Mouse (Mus musculus) thymus, postnatal 10 days (tissue): ENCODE results near the gene Ctse.

Experiments used
- DNase-seq, 2 experiments: peaks; one replicate each; pipeline ENCODE4 v3.0.0; 2021; ENCODE audit warnings: low spot score in 2 of 2

Ctse gene

GRCm38 (mm10) chr1:131652670-131653443 lies 14.8 kb downstream of the Ctse start:
- no peak for DNase-seq

- no peak for DNase-seq
Observed at GRCm38 (mm10) chr1:131655601-131656000, 17.5 kb downstream of the Ctse start.

- peak; percentile 85 to 94 for DNase-seq
Observed at GRCm38 (mm10) chr1:131657945-131658354, 19.8 kb downstream of the Ctse start.

GRCm38 (mm10) chr1:131659512-131660085 lies 21.5 kb downstream of the Ctse start:
- no peak for DNase-seq

DNA sequence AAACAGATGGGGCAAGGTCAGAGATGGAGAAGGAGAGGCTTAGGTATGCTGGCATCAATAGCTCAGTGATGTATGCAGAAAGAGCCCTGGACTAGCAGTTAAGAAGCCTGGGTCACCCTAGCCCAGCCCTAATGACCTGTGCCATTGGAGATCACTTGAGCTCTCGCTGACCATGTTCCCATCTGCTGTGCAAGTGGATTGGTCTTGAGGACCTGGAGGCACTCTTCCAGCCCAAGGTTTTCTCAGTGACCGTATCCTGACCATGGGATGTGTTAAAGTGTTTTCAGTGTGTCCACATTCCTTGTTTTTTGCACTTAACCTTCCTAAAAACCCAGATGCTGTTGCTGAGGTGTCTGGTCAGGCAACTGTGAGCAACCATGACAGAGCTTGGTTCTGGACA lies 22.2 kb downstream of the Ctse start:
- DNase-seq = no peak

GRCm38 (mm10) chr1:131660716-131661472 lies 22.8 kb downstream of the Ctse start:
- no peak for DNase-seq

GRCm38 (mm10) chr1:131661749-131662148 lies 23.6 kb downstream of the Ctse start:
- DNase-seq = no peak

DNA sequence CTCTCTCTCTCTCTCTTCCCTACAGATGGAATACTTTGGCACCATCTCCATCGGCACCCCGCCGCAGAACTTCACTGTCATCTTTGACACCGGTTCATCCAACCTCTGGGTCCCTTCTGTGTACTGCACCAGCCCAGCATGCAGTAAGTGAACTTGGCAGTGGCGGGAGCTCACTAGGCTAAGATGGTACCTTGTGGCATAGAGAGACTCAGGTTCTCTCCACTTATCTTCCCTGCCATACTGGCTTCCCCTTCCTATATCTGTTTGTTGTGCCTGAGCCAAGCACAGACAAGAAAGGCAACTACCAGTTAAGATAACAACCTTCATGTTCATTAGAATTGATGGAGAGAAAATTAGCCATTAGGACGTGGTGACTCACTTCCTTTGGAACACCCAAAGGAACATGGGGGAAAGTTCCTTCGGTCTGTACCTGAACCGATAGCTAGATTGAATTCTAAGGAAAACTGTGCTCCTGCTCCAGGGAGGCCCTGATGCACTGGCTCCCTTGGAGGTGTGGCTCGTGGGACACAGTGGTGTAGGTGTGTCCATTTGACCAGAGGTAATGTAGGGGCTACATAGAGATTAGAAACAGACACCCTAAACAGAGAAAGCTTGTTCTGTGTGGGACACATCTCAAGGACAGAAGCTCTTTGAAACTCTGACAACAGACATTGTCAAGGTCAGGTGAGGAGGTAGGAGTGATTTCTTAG lies 25.3 kb downstream of the Ctse start:
- DNase-seq = no peak

DNA sequence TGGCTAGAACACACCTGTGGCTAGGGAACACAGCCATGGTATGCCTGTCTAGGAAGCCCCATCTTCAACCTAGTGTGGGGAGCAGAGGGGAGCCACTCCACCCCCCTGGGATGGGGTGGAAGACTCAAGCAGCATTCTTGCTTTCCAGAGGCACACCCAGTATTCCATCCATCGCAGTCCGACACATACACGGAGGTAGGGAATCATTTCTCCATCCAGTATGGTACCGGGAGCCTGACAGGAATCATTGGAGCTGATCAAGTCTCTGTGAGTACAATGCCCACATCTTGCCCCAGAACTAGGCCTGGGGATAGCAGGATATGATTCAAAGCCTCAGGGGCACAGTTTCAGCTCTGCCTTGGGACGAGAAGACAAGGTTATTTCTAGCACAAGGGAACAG lies 26.0 kb downstream of the Ctse start:
- no peak for DNase-seq

GRCm38 (mm10) chr1:131665886-131666285 lies 27.8 kb downstream of the Ctse start:
- no peak for DNase-seq

DNA sequence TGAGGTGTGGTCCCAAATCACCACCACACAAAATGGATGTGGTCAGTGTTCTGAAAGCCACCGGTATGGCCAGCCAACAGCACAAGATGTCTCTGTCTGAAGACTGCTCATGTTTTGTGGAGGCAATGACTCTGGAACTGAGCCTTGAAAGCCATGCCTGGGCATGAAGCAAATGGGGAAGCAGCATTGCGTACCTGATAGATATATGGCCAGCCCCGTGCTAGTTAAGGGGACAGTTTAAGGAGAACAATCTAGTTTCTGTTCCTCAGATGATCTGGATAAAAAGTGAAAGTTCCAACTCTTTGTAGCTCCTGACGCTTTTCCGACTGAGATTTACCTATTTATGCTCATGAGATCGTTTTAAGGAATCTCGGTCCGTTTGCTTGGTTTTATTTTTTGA lies 33.0 kb downstream of the Ctse start:
- DNase-seq = no peak

- DNase-seq = peak in 1 of 2 experiments; percentile 17
Observed at GRCm38 (mm10) chr1:131672361-131672760, 34.3 kb downstream of the Ctse start.

DNA sequence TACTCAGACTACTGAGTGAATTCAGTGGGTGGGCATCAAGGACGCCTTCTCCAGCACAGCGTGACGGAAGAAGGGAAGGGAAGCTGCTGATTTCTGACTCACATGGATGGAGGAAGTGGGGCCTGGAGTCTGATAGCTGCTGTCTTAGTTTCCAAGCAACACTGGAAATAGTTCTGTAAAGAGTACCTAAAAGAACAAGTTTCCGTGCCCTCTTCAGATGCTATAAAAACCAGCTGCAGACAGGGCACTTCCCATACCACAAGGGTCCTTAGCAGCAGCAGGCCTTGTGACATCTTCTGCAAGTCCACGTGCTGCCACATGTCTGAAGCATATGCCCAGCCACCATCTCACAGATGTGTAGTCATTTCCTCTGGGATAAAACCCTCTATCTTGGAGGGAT lies 41.5 kb downstream of the Ctse start:
- DNase-seq = no peak

DNA sequence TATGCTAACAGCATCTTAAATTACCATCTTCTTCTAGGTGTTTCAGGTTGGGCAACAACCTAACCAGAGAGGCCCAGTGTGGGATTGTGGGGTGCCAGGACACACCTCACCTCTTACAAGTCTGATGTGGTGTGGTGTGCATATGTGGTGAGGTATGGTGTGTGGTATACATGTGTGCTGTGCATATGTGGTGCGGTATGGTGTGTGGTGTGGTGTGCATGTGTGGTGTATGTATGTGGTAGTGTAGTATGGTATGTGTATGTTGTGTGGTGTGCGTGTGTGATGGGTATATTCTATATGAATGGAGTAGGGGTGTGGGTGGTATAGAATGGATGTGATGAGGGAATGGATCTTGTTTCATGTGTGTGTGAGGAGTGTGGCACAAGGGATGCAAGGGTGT lies 49.6 kb downstream of the Ctse start:
- DNase-seq = no peak

- DNase-seq = no peak
Observed at GRCm38 (mm10) chr1:131688475-131688874, 50.4 kb downstream of the Ctse start, which contains the start of gene Rab7b. Rab7b (plus strand) TSS chr1:131688695.

- DNase-seq = no peak
Observed at GRCm38 (mm10) chr1:131689016-131689415, 50.9 kb downstream of the Ctse start.

- DNase-seq = no peak
Observed at GRCm38 (mm10) chr1:131689899-131690298, 51.8 kb downstream of the Ctse start.

GRCm38 (mm10) chr1:131690435-131690834 lies 52.3 kb downstream of the Ctse start:
- DNase-seq = no peak

GRCm38 (mm10) chr1:131691356-131691755 lies 53.2 kb downstream of the Ctse start:
- no peak for DNase-seq

- DNase-seq = no peak
Observed at GRCm38 (mm10) chr1:131695308-131695707, 57.2 kb downstream of the Ctse start.

GRCm38 (mm10) chr1:131696325-131696724 lies 58.2 kb downstream of the Ctse start:
- DNase-seq = no peak

DNA sequence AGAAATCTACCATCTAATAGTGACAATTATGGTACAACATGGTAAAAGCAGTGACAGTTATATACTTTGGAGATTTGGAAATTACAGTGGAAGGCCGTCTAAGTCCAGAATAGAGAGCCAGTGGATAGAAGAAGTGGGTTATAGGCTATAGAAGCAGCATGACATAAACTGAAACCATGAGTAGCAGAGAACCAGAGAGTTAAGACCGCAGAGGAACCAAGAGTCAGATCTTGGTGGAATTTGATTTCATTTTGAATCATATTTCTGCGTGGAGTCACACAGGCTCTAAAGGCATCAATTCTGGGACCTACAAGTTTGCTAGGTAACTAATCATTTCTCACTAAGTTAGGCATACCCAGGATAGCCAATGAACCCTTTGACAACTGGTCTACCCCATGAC lies 60.7 kb downstream of the Ctse start:
- no peak for DNase-seq
